Mouse (Mus musculus): ENCODE measurements around the gene Olfr1131. TPM values are rescaled to one million over a fixed set of nuclear protein-coding genes. Genes with fewer than 3 reads are reported as not detected.
"Not testable (repeated sequence)": the region's sequence is repeated elsewhere in the genome, so short reads cannot be mapped to it uniquely, and the experiment has no call there.

Gene Olfr1131
- polyA plus RNA-seq (2014; fragmentation: Nextera tagmentation; extraction: Ambion mirVana), result not detected in 2 replicates

GRCm38 (mm10) chr2:87626804-87627203, at the start of gene Olfr1131:
TSS of gene Olfr1131 (plus strand) at chr2:87627104.
- Histone ChIP-seq H3K9me3 (replicated peaks; ENCODE audit: control insufficient read depth, low read length) (no peaks in the 10 kb centered on the region), H3K4me3 (ENCODE audit: low read depth, low read length) (no peak within 1 kb of the TSS), H3K4me1 (ENCODE audit: control insufficient read depth, insufficient read depth, low read length) (no peaks in the 10 kb centered on the region), H3K27me3 (ENCODE audit: control insufficient read depth, insufficient read depth, low read length) (no peaks in the 10 kb centered on the region), H3K9ac (ENCODE audit: low read depth, low read length) (no peak within 1 kb of the TSS), H3K4me2 (no peak within 1 kb of the TSS), H3K27ac (ENCODE audit: low read depth, low read length) (no peak within 1 kb of the TSS), H3K36me3 (ENCODE audit: control insufficient read depth, insufficient read depth, low read length) (no peaks in the 10 kb centered on the region)
- WGBS (ENCODE audit: insufficient replicate concordance), result 61% methylated on average over 3 of the region's 3 CpGs
- no peak for ATAC-seq (replicated peaks; ENCODE audit: insufficient number of reproducible peaks, low FRiP score, low TSS enrichment)

GRCm38 (mm10) chr2:87605912-87606311, 21.0 kb upstream of the Olfr1131 start, which contains the start of gene Olfr1130:
TSS of gene Olfr1130 (plus strand) at chr2:87606212.
- not testable (repeated sequence) for H3K9ac ChIP-seq (ENCODE audit: low read depth, low read length); H3K36me3 ChIP-seq (ENCODE audit: control insufficient read depth, insufficient read depth, low read length); H3K4me1 ChIP-seq (ENCODE audit: control insufficient read depth, insufficient read depth, low read length); H3K4me2 ChIP-seq; H3K9me3 ChIP-seq (replicated peaks; ENCODE audit: control insufficient read depth, low read length); H3K4me3 ChIP-seq (ENCODE audit: low read depth, low read length); H3K27me3 ChIP-seq (ENCODE audit: control insufficient read depth, insufficient read depth, low read length); ATAC-seq (replicated peaks; ENCODE audit: insufficient number of reproducible peaks, low FRiP score, low TSS enrichment); H3K27ac ChIP-seq (ENCODE audit: low read depth, low read length)

- H3K4me2 ChIP-seq, result no peak within 1 kb of the TSS
- ATAC-seq (replicated peaks; ENCODE audit: insufficient number of reproducible peaks, low FRiP score, low TSS enrichment), result no peak
- no peak within 1 kb of the TSS for H3K27ac ChIP-seq (ENCODE audit: low read depth, low read length)
- H3K36me3 ChIP-seq (ENCODE audit: control insufficient read depth, insufficient read depth, low read length), result no peaks in the 10 kb centered on the region
- H3K4me1 ChIP-seq (ENCODE audit: control insufficient read depth, insufficient read depth, low read length), result no peaks in the 10 kb centered on the region
- no peaks in the 10 kb centered on the region for H3K9me3 ChIP-seq (replicated peaks; ENCODE audit: control insufficient read depth, low read length)
- H3K4me3 ChIP-seq (ENCODE audit: low read depth, low read length), result no peak within 1 kb of the TSS
- H3K27me3 ChIP-seq (ENCODE audit: control insufficient read depth, insufficient read depth, low read length), result no peaks in the 10 kb centered on the region
- H3K9ac ChIP-seq (ENCODE audit: low read depth, low read length), result no peak within 1 kb of the TSS
These were observed 10.5 kb downstream of the Olfr1131 start, which contains the start of gene Olfr1132 for GRCm38 (mm10) chr2:87637435-87637834. TSS of gene Olfr1132 (minus strand) at chr2:87637535.

GRCm38 (mm10) chr2:87642441-87642840, 15.5 kb downstream of the Olfr1131 start:
- Histone ChIP-seq H3K4me3 (ENCODE audit: low read depth, low read length) (no peak overlapping the region), H3K27ac (ENCODE audit: low read depth, low read length) (no peak overlapping the region), H3K9ac (ENCODE audit: low read depth, low read length) (no peak overlapping the region), H3K36me3 (ENCODE audit: control insufficient read depth, insufficient read depth, low read length) (no peaks in the 10 kb centered on the region), H3K27me3 (ENCODE audit: control insufficient read depth, insufficient read depth, low read length) (no peaks in the 10 kb centered on the region), H3K4me2 (no peak overlapping the region), H3K9me3 (replicated peaks; ENCODE audit: control insufficient read depth, low read length) (no peaks in the 10 kb centered on the region), H3K4me1 (ENCODE audit: control insufficient read depth, insufficient read depth, low read length) (no peaks in the 10 kb centered on the region)
- ATAC-seq (replicated peaks; ENCODE audit: insufficient number of reproducible peaks, low FRiP score, low TSS enrichment), result no peak

- Histone ChIP-seq H3K27ac (ENCODE audit: low read depth, low read length) (no peak within 1 kb of the TSS), H3K4me3 (ENCODE audit: low read depth, low read length) (no peak within 1 kb of the TSS)
- no peak for ATAC-seq (replicated peaks; ENCODE audit: insufficient number of reproducible peaks, low FRiP score, low TSS enrichment)
These were observed 20.4 kb downstream of the Olfr1131 start, which contains the start of gene Olfr1133 for GRCm38 (mm10) chr2:87647274-87647673. TSS of gene Olfr1133 (minus strand) at chr2:87647374.

GRCm38 (mm10) chr2:87658360-87658759, 31.5 kb downstream of the Olfr1131 start, which contains the start of gene Olfr1134:
TSS of gene Olfr1134 (minus strand) at chr2:87658460.
- H3K4me1 ChIP-seq (ENCODE audit: control insufficient read depth, insufficient read depth, low read length), result no peaks in the 10 kb centered on the region
- H3K9ac ChIP-seq (ENCODE audit: low read depth, low read length), result no peak within 1 kb of the TSS
- H3K9me3 ChIP-seq (replicated peaks; ENCODE audit: control insufficient read depth, low read length), result no peaks in the 10 kb centered on the region
- no peak within 1 kb of the TSS for H3K4me2 ChIP-seq
- no peak within 1 kb of the TSS for H3K4me3 ChIP-seq (ENCODE audit: low read depth, low read length)
- ATAC-seq (replicated peaks; ENCODE audit: insufficient number of reproducible peaks, low FRiP score, low TSS enrichment), result no peak
- no peaks in the 10 kb centered on the region for H3K27me3 ChIP-seq (ENCODE audit: control insufficient read depth, insufficient read depth, low read length)
- WGBS (ENCODE audit: insufficient replicate concordance), result 71% methylated on average over 2 of the region's 2 CpGs
- H3K27ac ChIP-seq (ENCODE audit: low read depth, low read length), result no peak within 1 kb of the TSS
- H3K36me3 ChIP-seq (ENCODE audit: control insufficient read depth, insufficient read depth, low read length), result no peaks in the 10 kb centered on the region

More at GRCm38 (mm10) chr2:87647274-87647673, 20.4 kb downstream of the Olfr1131 start, which contains the start of gene Olfr1133:
- Histone ChIP-seq H3K9me3 (replicated peaks; ENCODE audit: control insufficient read depth, low read length) (no peaks in the 10 kb centered on the region), H3K4me1 (ENCODE audit: control insufficient read depth, insufficient read depth, low read length) (no peaks in the 10 kb centered on the region), H3K9ac (ENCODE audit: low read depth, low read length) (no peak within 1 kb of the TSS), H3K36me3 (ENCODE audit: control insufficient read depth, insufficient read depth, low read length) (no peaks in the 10 kb centered on the region), H3K4me2 (no peak within 1 kb of the TSS), H3K27me3 (ENCODE audit: control insufficient read depth, insufficient read depth, low read length) (no peaks in the 10 kb centered on the region)

- 19% methylated on average over 1 of the region's 1 CpGs for WGBS (ENCODE audit: insufficient replicate concordance)
- H3K27ac ChIP-seq (ENCODE audit: low read depth, low read length), result no peak within 1 kb of the TSS
- no peak within 1 kb of the TSS for H3K4me2 ChIP-seq
- no peak within 1 kb of the TSS for H3K4me3 ChIP-seq (ENCODE audit: low read depth, low read length)
- H3K9ac ChIP-seq (ENCODE audit: low read depth, low read length), result no peak within 1 kb of the TSS
- no peaks in the 10 kb centered on the region for H3K4me1 ChIP-seq (ENCODE audit: control insufficient read depth, insufficient read depth, low read length)
- H3K36me3 ChIP-seq (ENCODE audit: control insufficient read depth, insufficient read depth, low read length), result no peaks in the 10 kb centered on the region
- no peaks in the 10 kb centered on the region for H3K9me3 ChIP-seq (replicated peaks; ENCODE audit: control insufficient read depth, low read length)
- H3K27me3 ChIP-seq (ENCODE audit: control insufficient read depth, insufficient read depth, low read length), result no peaks in the 10 kb centered on the region
- ATAC-seq (replicated peaks; ENCODE audit: insufficient number of reproducible peaks, low FRiP score, low TSS enrichment), result no peak
These were observed 46.7 kb downstream of the Olfr1131 start, which contains the start of gene Olfr1135 for GRCm38 (mm10) chr2:87673564-87673963. TSS of gene Olfr1135 (minus strand) at chr2:87673664.

Other genes with a start within 250 kb of the Olfr1131 start
- not detected in 2 replicates for gene Olfr1122, start 241.3 kb upstream of the Olfr1131 start, polyA plus RNA-seq (2014; fragmentation: Nextera tagmentation; extraction: Ambion mirVana)
- gene Olfr1123, start 210.5 kb upstream of the Olfr1131 start, polyA plus RNA-seq (2014; fragmentation: Nextera tagmentation; extraction: Ambion mirVana), result not detected in 2 replicates
- gene Olfr1124, start 196.8 kb upstream of the Olfr1131 start, polyA plus RNA-seq (2014; fragmentation: Nextera tagmentation; extraction: Ambion mirVana), result not detected in 2 replicates
- not detected in 2 replicates for gene Olfr1126, start 173.1 kb upstream of the Olfr1131 start, polyA plus RNA-seq (2014; fragmentation: Nextera tagmentation; extraction: Ambion mirVana)
- not detected in 2 replicates for gene Pramel7, start 130.0 kb upstream of the Olfr1131 start, polyA plus RNA-seq (2014; fragmentation: Nextera tagmentation; extraction: Ambion mirVana)
- not detected in 2 replicates for gene Pramel6, start 120.5 kb upstream of the Olfr1131 start, polyA plus RNA-seq (2014; fragmentation: Nextera tagmentation; extraction: Ambion mirVana)
- not detected in 2 replicates for gene Olfr153, start 95.3 kb upstream of the Olfr1131 start, polyA plus RNA-seq (2014; fragmentation: Nextera tagmentation; extraction: Ambion mirVana)
- gene Olfr1128, start 81.6 kb upstream of the Olfr1131 start, polyA plus RNA-seq (2014; fragmentation: Nextera tagmentation; extraction: Ambion mirVana), result not detected in 2 replicates
- gene Olfr1129, start 53.2 kb upstream of the Olfr1131 start, polyA plus RNA-seq (2014; fragmentation: Nextera tagmentation; extraction: Ambion mirVana), result not detected in 2 replicates
- gene Olfr1130, start 20.9 kb upstream of the Olfr1131 start, polyA plus RNA-seq (2014; fragmentation: Nextera tagmentation; extraction: Ambion mirVana), result not detected in 2 replicates
- gene Olfr1132, start 10.4 kb downstream of the Olfr1131 start, polyA plus RNA-seq (2014; fragmentation: Nextera tagmentation; extraction: Ambion mirVana), result not detected in 2 replicates
- not detected in 2 replicates for gene Olfr1133, start 20.3 kb downstream of the Olfr1131 start, polyA plus RNA-seq (2014; fragmentation: Nextera tagmentation; extraction: Ambion mirVana)
- gene Olfr1134, start 31.4 kb downstream of the Olfr1131 start, polyA plus RNA-seq (2014; fragmentation: Nextera tagmentation; extraction: Ambion mirVana), result not detected in 2 replicates
- not detected in 2 replicates for gene Olfr1135, start 46.6 kb downstream of the Olfr1131 start, polyA plus RNA-seq (2014; fragmentation: Nextera tagmentation; extraction: Ambion mirVana)
- gene Olfr1136, start 66.8 kb downstream of the Olfr1131 start, polyA plus RNA-seq (2014; fragmentation: Nextera tagmentation; extraction: Ambion mirVana), result not detected in 2 replicates
- not detected in 2 replicates for gene Olfr1137, start 86.1 kb downstream of the Olfr1131 start, polyA plus RNA-seq (2014; fragmentation: Nextera tagmentation; extraction: Ambion mirVana)
- gene Olfr1138, start 112.9 kb downstream of the Olfr1131 start, polyA plus RNA-seq (2014; fragmentation: Nextera tagmentation; extraction: Ambion mirVana), result not detected in 2 replicates
- not detected in 2 replicates for gene Olfr1140, start 116.6 kb downstream of the Olfr1131 start, polyA plus RNA-seq (2014; fragmentation: Nextera tagmentation; extraction: Ambion mirVana)
- not detected in 2 replicates for gene Olfr1141, start 126.9 kb downstream of the Olfr1131 start, polyA plus RNA-seq (2014; fragmentation: Nextera tagmentation; extraction: Ambion mirVana)
- not detected in 2 replicates for gene Olfr152, start 152.4 kb downstream of the Olfr1131 start, polyA plus RNA-seq (2014; fragmentation: Nextera tagmentation; extraction: Ambion mirVana)
- gene Olfr1143, start 173.5 kb downstream of the Olfr1131 start, polyA plus RNA-seq (2014; fragmentation: Nextera tagmentation; extraction: Ambion mirVana), result not detected in 2 replicates
- gene Olfr1145, start 182.7 kb downstream of the Olfr1131 start, polyA plus RNA-seq (2014; fragmentation: Nextera tagmentation; extraction: Ambion mirVana), result not detected in 2 replicates
- not detected in 2 replicates for gene Olfr1148, start 203.4 kb downstream of the Olfr1131 start, polyA plus RNA-seq (2014; fragmentation: Nextera tagmentation; extraction: Ambion mirVana)
- gene Olfr1150-ps1, start 216.9 kb downstream of the Olfr1131 start, polyA plus RNA-seq (2014; fragmentation: Nextera tagmentation; extraction: Ambion mirVana), result not detected in 2 replicates
- gene Olfr1151, start 228.8 kb downstream of the Olfr1131 start, polyA plus RNA-seq (2014; fragmentation: Nextera tagmentation; extraction: Ambion mirVana), result not detected in 2 replicates
- not detected in 2 replicates for gene Olfr1152, start 239.4 kb downstream of the Olfr1131 start, polyA plus RNA-seq (2014; fragmentation: Nextera tagmentation; extraction: Ambion mirVana)